Mouse (Mus musculus) CH12.LX (cell line): ENCODE results near the gene Engase. TPM values are rescaled to one million over a fixed set of nuclear protein-coding genes. Genes with fewer than 3 reads are reported as not detected.

Experiments
- DNase-seq: peaks from one replicate; pipeline ENCODE4 v3.0.0-alpha.2; 2013; ENCODE audit errors: extremely low read depth
- H3K27ac ChIP-seq: 2 replicates; pipeline ENCODE4 v1.5.1; 2012; ENCODE audit warnings: low read depth, mild to moderate bottlenecking, control low read depth, moderate library complexity; ENCODE audit not compliant: insufficient read depth
- H3K27me3 ChIP-seq: replicated peaks from 2 replicates; pipeline ENCODE3; 2012; ENCODE audit warnings: inconsistent platforms
- H3K36me3 ChIP-seq, 2 experiments: replicated peaks in 1 of 2; 2 replicates each; pipeline versions ENCODE3 to v1.6.1; 2012; ENCODE audit warnings: inconsistent platforms in 1 of 2, low read length in 1 of 2, mild to moderate bottlenecking in 1 of 2, mixed read lengths in 1 of 2, moderate library complexity in 1 of 2; ENCODE audit not compliant: control insufficient read depth in 1 of 2, insufficient read depth in 1 of 2
- H3K4me1 ChIP-seq, 2 experiments: 2 replicates each; pipeline ENCODE4 v1.6.1; 2012; ENCODE audit warnings: inconsistent platforms in 1 of 2, moderate library complexity in 1 of 2; ENCODE audit not compliant: insufficient read depth in 2 of 2, control insufficient read depth in 1 of 2
- H3K4me2 ChIP-seq: 2 replicates; pipeline ENCODE4 v1.6.1; 2012; ENCODE audit warnings: low read depth, mild to moderate bottlenecking, control low read depth; ENCODE audit not compliant: poor library complexity, insufficient read depth, severe bottlenecking
- H3K4me3 ChIP-seq, 3 experiments: fragments of 150-350 bp in 1 of 3; sonication (generic) in 1 of 3; replicated peaks in 1 of 3; 2 replicates each; pipeline versions ENCODE3 to v1.5.1; 2011 to 2012; ENCODE audit warnings: low read depth in 2 of 3, low read length in 2 of 3, mild to moderate bottlenecking in 2 of 3, moderate library complexity in 2 of 3, control low read depth in 1 of 3, improper control_type of control experiment in 1 of 3, inconsistent platforms in 1 of 3, mixed read lengths in 1 of 3; ENCODE audit not compliant: poor library complexity in 1 of 3
- H3K79me2 ChIP-seq: replicated peaks from 2 replicates; pipeline ENCODE4 v1.6.1; 2012; ENCODE audit warnings: mild to moderate bottlenecking, moderate library complexity; ENCODE audit not compliant: control insufficient read depth, poor library complexity, insufficient read depth, severe bottlenecking; ENCODE audit errors: extremely low read depth
- H3K9ac ChIP-seq: 2 replicates; pipeline ENCODE4 v1.6.1; 2012; ENCODE audit warnings: low read depth, mild to moderate bottlenecking, control low read depth, moderate library complexity; ENCODE audit not compliant: insufficient read depth
- H3K9me3 ChIP-seq: replicated peaks from 2 replicates; pipeline ENCODE3; 2012; ENCODE audit warnings: low read length, inconsistent platforms, mixed read lengths
- BHLHE40 ChIP-seq: IDR thresholded peaks from 2 replicates; pipeline ENCODE4 v1.6.1; 2011; ENCODE audit warnings: mild to moderate bottlenecking, low read depth, low read length, improper control_type of control experiment
- CHD1 ChIP-seq: IDR thresholded peaks from 2 replicates; pipeline ENCODE4 v1.6.1; 2012; ENCODE audit warnings: low read depth, low read length, improper control_type of control experiment, inconsistent platforms
- CHD2 ChIP-seq: IDR thresholded peaks from 2 replicates; pipeline ENCODE4 v1.6.1; 2011; ENCODE audit warnings: low read length, improper control_type of control experiment
- CTCF ChIP-seq, 2 experiments: IDR thresholded peaks in 1 of 2; conservative IDR thresholded peaks in 1 of 2; 2 replicates each; pipeline ENCODE4 v1.5.1; 2011 to 2012; ENCODE audit warnings: low read depth in 2 of 2, low read length in 2 of 2, improper control_type of control experiment in 1 of 2, inconsistent platforms in 1 of 2, mild to moderate bottlenecking in 1 of 2, moderate library complexity in 1 of 2
- E2F4 ChIP-seq: IDR thresholded peaks from 2 replicates; pipeline ENCODE4 v1.6.1; 2011; ENCODE audit warnings: low read depth, low read length, improper control_type of control experiment; ENCODE audit not compliant: insufficient replicate concordance
- ELF1 ChIP-seq: IDR thresholded peaks from 2 replicates; pipeline ENCODE4 v1.6.1; 2014; ENCODE audit warnings: low read depth, mild to moderate bottlenecking, inconsistent platforms, low read length, improper control_type of control experiment
- EP300 ChIP-seq: IDR thresholded peaks from 2 replicates; pipeline ENCODE4 v1.6.1; 2011; ENCODE audit warnings: low read length, improper control_type of control experiment
- GABPA ChIP-seq: IDR thresholded peaks from 2 replicates; pipeline ENCODE4 v1.6.1; 2012; ENCODE audit warnings: low read depth, low read length, improper control_type of control experiment, inconsistent platforms; ENCODE audit not compliant: insufficient replicate concordance
- IRF4 ChIP-seq: IDR thresholded peaks from 2 replicates; pipeline ENCODE4 v1.6.1; 2014; ENCODE audit warnings: low read depth, mild to moderate bottlenecking, inconsistent platforms, low read length, improper control_type of control experiment
- MAFK ChIP-seq: IDR thresholded peaks from 2 replicates; pipeline ENCODE4 v1.6.1; 2011; ENCODE audit warnings: low read length, improper control_type of control experiment; ENCODE audit not compliant: insufficient replicate concordance
- MAX ChIP-seq: IDR thresholded peaks from 2 replicates; pipeline ENCODE4 v1.6.1; 2011; ENCODE audit warnings: low read length, improper control_type of control experiment
- MAZ ChIP-seq: IDR thresholded peaks from 2 replicates; pipeline ENCODE4 v1.6.1; 2012; ENCODE audit warnings: low read depth, mild to moderate bottlenecking, inconsistent platforms, low read length, improper control_type of control experiment, moderate library complexity
- MEF2A ChIP-seq: IDR thresholded peaks from 2 replicates; pipeline ENCODE4 v1.6.1; 2014; ENCODE audit warnings: low read depth, mild to moderate bottlenecking, inconsistent platforms, low read length, improper control_type of control experiment, borderline replicate concordance
- MXI1 ChIP-seq: IDR thresholded peaks from 2 replicates; pipeline ENCODE4 v1.6.1; 2011; ENCODE audit warnings: mild to moderate bottlenecking, low read depth, low read length, improper control_type of control experiment
- NRF1 ChIP-seq: IDR thresholded peaks from 2 replicates; pipeline ENCODE4 v1.6.1; 2014; ENCODE audit warnings: low read depth, mild to moderate bottlenecking, inconsistent platforms, low read length, improper control_type of control experiment, moderate library complexity
- POLR2A ChIP-seq: IDR thresholded peaks from 2 replicates; pipeline ENCODE4 v1.6.1; 2011; ENCODE audit warnings: low read depth, mild to moderate bottlenecking, improper control_type of control experiment, low read length
- RAD21 ChIP-seq: IDR thresholded peaks from 2 replicates; pipeline ENCODE4 v1.6.1; 2011; ENCODE audit warnings: low read depth, mild to moderate bottlenecking, low read length, improper control_type of control experiment, moderate library complexity
- SIN3A ChIP-seq: IDR thresholded peaks from 2 replicates; pipeline ENCODE4 v1.6.1; 2012; ENCODE audit warnings: low read length, improper control_type of control experiment, inconsistent platforms
- USF1 ChIP-seq: IDR thresholded peaks from 2 replicates; pipeline ENCODE4 v1.6.1; 2014; ENCODE audit warnings: low read depth, mild to moderate bottlenecking, inconsistent platforms, low read length, improper control_type of control experiment
- USF2 ChIP-seq: conservative IDR thresholded peaks from 2 replicates; pipeline ENCODE4 v1.6.1; 2011; ENCODE audit warnings: low read depth, low read length, improper control_type of control experiment
- ZC3H11A ChIP-seq: IDR thresholded peaks from 2 replicates; pipeline ENCODE4 v1.6.1; 2012; ENCODE audit warnings: low read depth, mild to moderate bottlenecking, inconsistent platforms, low read length, improper control_type of control experiment
- ZMIZ1 ChIP-seq: IDR thresholded peaks from 2 replicates; pipeline ENCODE4 v1.6.1; 2012; ENCODE audit warnings: low read depth, mild to moderate bottlenecking, inconsistent platforms, low read length, improper control_type of control experiment
- dilution Hi-C: fragments of 300-500 bp; cut with MboI; formaldehyde crosslinking; loops from 2 replicates; pipeline ENCODE4 v1.14.3; 2020; ENCODE audit warnings: low sequenced_read_pairs; ENCODE audit not compliant: extremely low pct_unique_long_range_greater_than_20kb, extremely low pct_ligation_motif_present
- in situ Hi-C: fragments of 300-500 bp; cut with MboI; formaldehyde crosslinking; loops from 3 replicates; pipeline ENCODE4 v1.14.3; 2019; ENCODE audit warnings: low sequenced_read_pairs, low pct_ligation_motif_present, low pct_unique_long_range_greater_than_20kb, mixed read lengths
- polyA plus RNA-seq: library from polyadenylated mRNA; unstranded; fragments of >175 nt; gene quantifications from 2 replicates; pipeline ENCODE4 v1.2.1, GENCODE M21; 2012; ENCODE audit warnings: low read depth; ENCODE audit not compliant: insufficient read length
- total RNA-seq, 2 experiments: library from RNA; depleted of rRNA; stranded (reverse); fragments of 300-350 nt in 1 of 2; fragments of >200 nt in 1 of 2; gene quantifications; 2 replicates each; pipeline ENCODE4 v1.2.3; 2012 to 2014

Engase gene
- total and polyA plus RNA-seq, 3 experiments = 7.0 to 12.1 (median 9.7) TPM

- Histone ChIP-seq H3K4me1 (peaks cover 1 to 4% of the 10 kb centered on the region in 2 experiments), H3K9ac (no peak overlapping the region)
These were observed 43.2 kb upstream of the Engase start for GRCm38 (mm10) chr11:118433398-118433868.

DNA sequence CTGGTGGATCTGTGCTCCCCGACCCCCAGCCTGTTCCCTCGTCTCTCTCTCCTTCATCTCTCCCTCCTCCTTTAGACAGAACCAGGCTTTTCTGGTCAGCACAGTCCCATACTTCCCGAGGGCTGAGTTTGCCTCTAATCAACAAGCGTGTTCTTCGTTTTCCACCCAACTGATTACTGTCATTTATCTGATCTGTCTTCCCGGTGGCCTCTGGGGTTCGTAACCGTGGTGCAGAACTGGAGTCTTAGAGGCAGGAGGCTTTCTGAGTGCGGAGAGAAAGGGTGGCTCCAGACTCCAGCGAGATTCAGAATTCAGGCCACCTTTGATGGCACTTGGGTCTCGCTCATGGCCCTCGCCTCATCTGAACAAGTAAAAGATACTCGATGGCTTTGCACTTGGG lies 42.5 kb upstream of the Engase start:
- H3K27ac ChIP-seq = no peak overlapping the region
- H3K36me3 ChIP-seq = no peaks in the 10 kb centered on the region
- H3K4me2 ChIP-seq = no peak overlapping the region
- H3K79me2 ChIP-seq = no peaks in the 10 kb centered on the region
- TF ChIP-seq USF1 (no peak), ZC3H11A (no peak), ZMIZ1 (no peak), MAX (no peak), E2F4 (no peak), MXI1 (no peak), CHD1 (no peak), CTCF (conservative IDR thresholded peaks at IDR 0.05 in 1 of 2, IDR thresholded peaks at IDR 0.05 in 1 of 2; ENCODE audit: low read depth in 2 of 2, low read length in 2 of 2) (no peak), GABPA (no peak), NRF1 (no peak), CHD2 (no peak), SIN3A (no peak)
- DNase-seq = no peak
- dilution Hi-C loops (no loop called here), in situ Hi-C loops (loop anchor here (25.0 kb wide), 1 partner anchor 303 kb away; no protein-coding TSS in a partner anchor)
- no peak overlapping the region for H3K9ac ChIP-seq
- peaks cover 95% of the 10 kb centered on the region for H3K27me3 ChIP-seq
- no peaks in the 10 kb centered on the region for H3K9me3 ChIP-seq
- H3K4me1 ChIP-seq = no peaks in the 10 kb centered on the region
- no peak overlapping the region for H3K4me3 ChIP-seq

More at GRCm38 (mm10) chr11:118433398-118433868, 43.2 kb upstream of the Engase start:
- H3K27me3 ChIP-seq = peaks cover 95% of the 10 kb centered on the region
- no peak for TF ChIP-seq USF1
- no peak for TF ChIP-seq CTCF (conservative IDR thresholded peaks at IDR 0.05 in 1 of 2, IDR thresholded peaks at IDR 0.05 in 1 of 2; ENCODE audit: low read depth in 2 of 2, low read length in 2 of 2)
- TF ChIP-seq ZMIZ1 = no peak
- TF ChIP-seq RAD21 = no peak
- TF ChIP-seq MAFK = no peak
- no peak for TF ChIP-seq MAZ
- no peak for TF ChIP-seq ELF1
- TF ChIP-seq MXI1 = no peak
- TF ChIP-seq BHLHE40 = no peak
- no peak for TF ChIP-seq USF2
- no peak for TF ChIP-seq MEF2A
- no peak for TF ChIP-seq EP300
- TF ChIP-seq IRF4 = no peak
- TF ChIP-seq MAX = no peak
- TF ChIP-seq POLR2A = no peak
- TF ChIP-seq SIN3A = no peak
- no peaks in the 10 kb centered on the region for H3K9me3 ChIP-seq
- no peak overlapping the region for H3K27ac ChIP-seq
- H3K4me3 ChIP-seq = no peak overlapping the region
- no peaks in the 10 kb centered on the region for H3K79me2 ChIP-seq
- DNase-seq = no peak
- dilution Hi-C loops = no loop called here
- H3K4me2 ChIP-seq = no peak overlapping the region
- in situ Hi-C loops = loop anchor here (25.0 kb wide), 1 partner anchor 304 kb away; no protein-coding TSS in a partner anchor
- no peaks in the 10 kb centered on the region for H3K36me3 ChIP-seq
